Mouse (Mus musculus) thymus, adult 2 months (tissue): ENCODE results near the gene Iqcf3. TPM values are rescaled to one million over a fixed set of nuclear protein-coding genes. Genes with fewer than 3 reads are reported as not detected.

Source experiments
- DNase-seq: peaks from one replicate; pipeline ENCODE4 v3.0.0; 2021
- H3K27ac ChIP-seq: fragments of 200-500 bp; 2 replicates; pipeline ENCODE4 v1.5.1; 2012; ENCODE audit warnings: low read length, control low read depth; ENCODE audit not compliant: control insufficient read depth, insufficient read depth
- H3K27me3 ChIP-seq: fragments of 200-500 bp; 2 replicates; pipeline ENCODE4 v1.6.1; 2012; ENCODE audit warnings: mild to moderate bottlenecking, low read length, moderate library complexity, mixed read lengths; ENCODE audit not compliant: control insufficient read depth, insufficient read depth
- H3K36me3 ChIP-seq: fragments of 200-500 bp; 2 replicates; pipeline ENCODE4 v1.6.1; 2012; ENCODE audit warnings: mild to moderate bottlenecking, low read length, moderate library complexity; ENCODE audit not compliant: control insufficient read depth, insufficient read depth
- H3K4me1 ChIP-seq: fragments of 200-500 bp; replicated peaks from 2 replicates; pipeline ENCODE4 v1.6.1; 2012; ENCODE audit warnings: low read length; ENCODE audit not compliant: control insufficient read depth, insufficient read depth
- H3K4me3 ChIP-seq: fragments of 200-500 bp; 2 replicates; pipeline ENCODE4 v1.5.1; 2012; ENCODE audit warnings: mild to moderate bottlenecking, low read length, control low read depth, moderate library complexity; ENCODE audit not compliant: control insufficient read depth, insufficient read depth
- CTCF ChIP-seq: fragments of 200-500 bp; IDR thresholded peaks from 2 replicates; pipeline ENCODE4 v1.5.1; 2012; ENCODE audit warnings: mild to moderate bottlenecking, control low read depth, low read length, moderate library complexity, borderline replicate concordance; ENCODE audit not compliant: control insufficient read depth, poor library complexity, insufficient read depth; ENCODE audit errors: extremely low read depth
- POLR2A ChIP-seq: fragments of 200-500 bp; IDR thresholded peaks from 2 replicates; pipeline ENCODE4 v1.6.1; 2012; ENCODE audit warnings: mild to moderate bottlenecking, low read length, control low read depth, moderate library complexity; ENCODE audit not compliant: control insufficient read depth, poor library complexity, insufficient read depth; ENCODE audit errors: extremely low read depth
- WGBS: fragments of 180-500 bp; shearing (Covaris S2); methylation state at CpG from one replicate; pipeline ENCODE4 v1.1.7; 2018; 5-methylcytosine and 5-hydroxymethylcytosine counted together
- polyA plus RNA-seq: library from polyadenylated mRNA; depleted of rRNA; stranded (reverse); fragments of >200 nt; gene quantifications from 2 replicates; pipeline ENCODE4 v1.2.3, GENCODE M21; 2012

The Iqcf3 gene
- polyA plus RNA-seq, 1 experiment: 0.18 TPM

DNA sequence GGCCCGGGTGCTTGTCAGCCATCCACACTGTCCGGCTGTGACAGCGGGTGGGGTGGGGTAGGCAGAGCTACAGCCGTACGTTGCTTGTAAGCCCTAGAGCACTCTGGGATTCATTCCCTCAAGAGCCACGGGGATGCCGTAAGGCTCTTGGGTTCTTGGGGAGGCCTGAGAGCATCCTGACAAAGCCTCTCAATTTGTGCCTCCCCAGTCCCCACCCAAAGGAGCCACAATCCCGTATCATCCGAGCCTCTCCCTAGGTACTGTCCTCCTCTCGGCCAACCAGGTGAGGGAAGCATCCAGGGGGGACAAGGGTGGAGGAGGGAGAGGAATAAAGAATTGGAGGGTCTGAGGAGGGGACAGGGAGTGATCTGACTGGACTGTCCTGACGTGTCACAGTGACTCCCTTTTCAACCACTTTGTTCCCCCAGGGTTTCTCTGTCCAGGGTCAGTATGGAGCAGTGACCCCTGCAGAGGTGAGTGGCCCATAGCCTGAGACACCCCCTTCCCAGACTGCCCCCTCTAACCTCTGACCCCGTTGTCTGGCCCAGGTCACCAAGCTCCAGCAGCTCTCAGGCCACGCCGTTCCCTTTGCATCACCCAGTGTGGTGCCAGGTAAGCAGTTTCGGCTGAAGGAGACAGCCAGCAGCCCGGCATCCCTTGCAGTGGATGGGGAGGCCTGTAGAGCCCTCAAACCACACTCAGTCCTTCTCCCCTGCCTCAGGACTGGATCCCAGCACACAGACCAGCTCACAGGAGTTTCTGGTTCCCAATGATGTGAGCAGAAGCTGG, 99.6 kb downstream of the Iqcf3 start:
- Histone ChIP-seq H3K4me1 (peaks cover 9% of the 10 kb centered on the region; the same call in 1 of the 2 replicates), H3K27ac (no peak overlapping the region), H3K4me3 (no peak overlapping the region), H3K36me3 (no peaks in the 10 kb centered on the region), H3K27me3 (peaks cover 9% of the 10 kb centered on the region; the same call in 1 of the 2 replicates)
- DNase-seq: no peak
- WGBS: 96% methylated on average over 16 of the region's 16 CpGs
- TF ChIP-seq POLR2A (no peak), CTCF (no peak)

GRCm38 (mm10) chr9:106461026-106461415, 100.4 kb downstream of the Iqcf3 start:
- Histone ChIP-seq H3K36me3 (no peaks in the 10 kb centered on the region), H3K27me3 (peaks cover 9% of the 10 kb centered on the region; the same call in 1 of the 2 replicates), H3K4me1 (peaks cover 9% of the 10 kb centered on the region; the same call in 1 of the 2 replicates), H3K4me3 (no peak overlapping the region), H3K27ac (no peak overlapping the region)
- no peak for TF ChIP-seq CTCF
- no peak for TF ChIP-seq POLR2A
- DNase-seq: no peak
- WGBS: 96% methylated on average over 9 of the region's 9 CpGs

DNA sequence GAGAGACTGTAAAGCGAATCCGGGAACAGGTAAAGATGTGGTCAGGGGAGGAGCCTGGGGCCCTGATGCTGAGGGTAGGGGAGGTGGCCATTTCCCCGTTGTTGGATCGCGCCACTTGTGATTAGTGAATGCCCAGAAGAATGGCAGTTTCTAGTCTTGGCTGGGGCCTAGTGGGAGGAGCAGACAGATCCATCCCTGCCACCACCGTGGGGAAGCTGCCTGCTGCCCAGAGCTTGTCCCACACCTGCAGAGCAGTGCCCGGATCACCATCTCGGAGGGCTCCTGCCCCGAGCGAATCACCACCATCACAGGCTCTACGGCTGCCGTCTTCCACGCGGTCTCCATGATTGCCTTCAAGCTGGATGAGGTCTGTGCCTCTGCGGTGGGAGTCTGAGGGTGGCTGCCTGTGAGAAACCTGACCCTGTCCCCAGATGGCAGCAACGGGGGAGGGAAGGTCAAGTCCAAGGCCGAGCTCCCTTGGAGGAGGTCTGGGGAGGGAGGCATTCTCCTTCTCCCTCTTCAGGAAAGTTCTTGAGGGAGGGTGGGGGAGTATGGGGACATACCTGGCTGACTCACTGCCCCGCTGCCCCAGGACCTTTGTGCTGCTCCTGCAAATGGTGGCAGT, 100.9 kb downstream of the Iqcf3 start:
- DNase-seq: no peak
- peaks cover 9% of the 10 kb centered on the region; the same call in 1 of the 2 replicates for H3K27me3 ChIP-seq
- no peaks in the 10 kb centered on the region for H3K36me3 ChIP-seq
- H3K4me3 ChIP-seq: no peak overlapping the region
- H3K27ac ChIP-seq: no peak overlapping the region
- 96% methylated on average over 18 of the region's 18 CpGs for WGBS
- peaks cover 6% of the 10 kb centered on the region; the same call in 1 of the 2 replicates for H3K4me1 ChIP-seq
- TF ChIP-seq CTCF (no peak), POLR2A (no peak)

- no peak for DNase-seq
- Histone ChIP-seq H3K27me3 (peaks cover 6% of the 10 kb centered on the region; the same call in 1 of the 2 replicates), H3K4me3 (no peak overlapping the region), H3K36me3 (no peaks in the 10 kb centered on the region), H3K4me1 (peaks cover 2% of the 10 kb centered on the region; the same call in 1 of the 2 replicates), H3K27ac (no peak overlapping the region)
- no peak for TF ChIP-seq CTCF
- no peak for TF ChIP-seq POLR2A
- 93% methylated on average over 15 of the region's 15 CpGs for WGBS
These were observed 101.5 kb downstream of the Iqcf3 start for GRCm38 (mm10) chr9:106459946-106460345.

GRCm38 (mm10) chr9:106457920-106458319, 103.5 kb downstream of the Iqcf3 start:
- Histone ChIP-seq H3K4me1 (peaks cover 9% of the 10 kb centered on the region), H3K27ac (no peak overlapping the region), H3K36me3 (no peaks in the 10 kb centered on the region), H3K27me3 (no peaks in the 10 kb centered on the region), H3K4me3 (no peak overlapping the region)
- WGBS: 97% methylated on average over 5 of the region's 5 CpGs
- TF ChIP-seq CTCF: no peak
- TF ChIP-seq POLR2A: no peak
- no peak for DNase-seq

DNA sequence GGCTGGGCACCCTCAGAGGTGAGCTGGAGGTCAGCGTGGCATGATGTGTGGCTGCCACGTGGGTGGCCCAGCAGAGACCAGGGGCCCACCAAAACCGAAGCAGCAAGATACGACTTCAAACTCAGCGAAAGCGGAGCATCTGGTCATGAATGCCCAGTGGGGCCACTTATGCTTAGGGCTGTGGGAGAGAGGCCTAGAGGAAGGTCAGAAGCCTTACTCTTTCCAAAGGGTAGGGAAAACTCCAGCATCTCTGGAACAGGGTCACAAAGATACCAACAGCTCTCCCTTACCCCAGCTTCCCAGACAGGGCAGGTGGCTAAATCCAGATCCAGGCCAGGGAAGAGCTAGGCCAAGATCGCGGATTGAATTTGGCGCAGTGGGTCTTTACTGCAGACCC, 104.3 kb downstream of the Iqcf3 start:
- TF ChIP-seq POLR2A (no peak), CTCF (no peak)
- H3K4me1 ChIP-seq: peaks cover 9% of the 10 kb centered on the region
- WGBS: 95% methylated on average over 9 of the region's 9 CpGs
- H3K27me3 ChIP-seq: no peaks in the 10 kb centered on the region
- H3K27ac ChIP-seq: no peak overlapping the region
- no peaks in the 10 kb centered on the region for H3K36me3 ChIP-seq
- H3K4me3 ChIP-seq: no peak overlapping the region
- no peak for DNase-seq

DNA sequence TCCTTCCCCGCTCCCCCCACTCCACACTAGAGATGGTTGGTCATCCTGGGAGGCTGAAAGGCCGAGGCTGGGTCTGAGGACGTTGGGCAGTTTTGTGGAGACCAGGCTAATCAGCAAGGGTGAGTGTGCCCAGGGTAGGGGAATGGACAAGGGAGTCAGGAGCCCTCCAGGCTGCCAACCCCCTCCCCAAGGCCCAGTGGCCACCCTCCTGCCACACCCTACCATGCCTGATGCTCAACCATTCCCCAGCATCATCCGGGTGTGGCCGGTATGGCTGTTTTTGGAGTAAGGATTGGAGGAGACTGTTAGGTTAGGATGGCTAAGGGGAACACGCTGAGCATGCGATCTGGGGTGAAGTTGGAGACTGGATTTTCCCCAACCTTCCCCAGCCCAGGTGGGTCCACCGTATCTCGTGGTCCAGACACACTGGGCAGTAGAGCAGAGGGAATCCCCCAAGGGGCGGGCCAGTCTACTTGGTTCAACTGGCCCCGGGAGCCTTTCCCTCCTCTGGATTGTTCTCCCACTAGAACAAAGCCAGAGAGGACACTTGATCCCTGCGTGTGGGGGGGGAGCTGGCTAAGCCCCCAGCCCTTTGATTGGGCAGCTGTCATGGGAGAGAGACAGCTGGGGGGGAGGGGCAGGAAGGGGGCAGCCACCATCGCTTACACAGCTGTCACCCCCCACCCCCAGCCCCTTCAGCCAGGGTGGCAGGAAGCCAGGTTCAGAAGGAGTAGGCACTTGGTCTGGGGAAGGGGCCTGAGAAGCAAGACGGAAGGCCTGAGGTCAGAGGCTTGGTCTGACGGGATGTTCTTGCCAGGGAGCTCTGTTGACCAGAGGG, 104.9 kb downstream of the Iqcf3 start:
- Histone ChIP-seq H3K27ac (no peak overlapping the region), H3K27me3 (no peaks in the 10 kb centered on the region), H3K4me1 (peaks cover 9% of the 10 kb centered on the region), H3K36me3 (no peaks in the 10 kb centered on the region), H3K4me3 (no peak overlapping the region)
- no peak for DNase-seq
- 90% methylated on average over 15 of the region's 15 CpGs for WGBS
- TF ChIP-seq POLR2A (no peak), CTCF (no peak)
